Mouse (Mus musculus): Measurements from ENCODE around the gene Chrm4.
A peak's percentile ranks its signal among the peaks of the same experiment; 100 is the strongest.

DNA sequence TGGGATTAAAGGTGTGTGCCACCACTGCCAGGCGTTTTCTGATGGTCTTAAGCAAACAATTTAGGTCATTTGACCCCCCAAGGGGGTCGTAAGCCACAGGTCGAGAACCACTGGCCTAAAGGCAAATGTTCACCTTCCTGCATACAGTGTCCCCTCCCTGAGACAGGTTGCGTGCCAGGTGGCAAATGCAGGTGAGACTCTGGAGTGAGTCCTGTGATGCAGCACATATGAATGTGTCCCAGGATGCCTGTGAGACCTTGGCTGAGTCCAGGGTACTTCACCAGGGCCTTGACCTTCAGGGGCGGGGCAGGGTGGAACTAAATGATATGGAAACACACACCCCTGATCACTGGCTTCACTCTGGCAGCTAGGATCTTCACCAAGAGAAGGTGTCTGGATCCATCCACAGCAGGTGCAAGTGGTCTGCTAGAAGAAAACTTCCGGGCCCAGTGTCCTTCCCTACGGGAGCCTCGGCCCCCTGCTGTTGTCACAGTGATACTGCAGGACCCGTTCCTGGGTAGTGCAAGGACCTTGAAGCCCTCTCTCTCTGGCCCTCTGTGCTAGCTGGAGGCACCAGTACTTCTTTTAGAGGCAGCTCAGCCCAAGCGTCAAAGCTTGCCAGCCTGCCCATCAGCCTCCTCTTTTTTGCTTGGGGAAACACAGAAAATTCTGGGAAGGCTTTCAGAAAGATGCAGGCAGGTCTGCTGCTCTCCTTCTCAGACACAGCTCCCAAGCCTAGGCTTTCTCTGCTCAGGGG lies 31.8 kb downstream of the Chrm4 start:
- TF ChIP-seq POLR2A (IDR thresholded peaks at IDR 0.05; ENCODE audit: insufficient read depth, low read depth, low read length) = no peak
- TF ChIP-seq CTCF (IDR thresholded peaks at IDR 0.05; ENCODE audit: insufficient read depth, low read depth, low read length) = peak; percentile 33; the same call in 1 of the 2 replicates
